Mouse (Mus musculus) skeletal muscle tissue, adult 2 months (tissue): ENCODE results near the gene Pkn1.

ENCODE experiments used
- DNase-seq: peaks from one replicate; pipeline ENCODE4 v3.0.0-alpha.2; 2012; ENCODE audit warnings: low read depth, low spot score

Pkn1 gene

GRCm38 (mm10) chr8:83693609-83694236, 5.3 kb downstream of the Pkn1 start:
- no peak for DNase-seq

GRCm38 (mm10) chr8:83689264-83689663, 9.7 kb downstream of the Pkn1 start:
- DNase-seq, result no peak

- no peak for DNase-seq
Observed at GRCm38 (mm10) chr8:83684517-83684916, 14.5 kb downstream of the Pkn1 start.

- DNase-seq, result no peak
Observed at GRCm38 (mm10) chr8:83681099-83681498, 17.9 kb downstream of the Pkn1 start.

GRCm38 (mm10) chr8:83680603-83681002, 18.4 kb downstream of the Pkn1 start:
- no peak for DNase-seq

GRCm38 (mm10) chr8:83679866-83680265, 19.1 kb downstream of the Pkn1 start:
- no peak for DNase-seq

GRCm38 (mm10) chr8:83674497-83674896, 24.5 kb downstream of the Pkn1 start:
- no peak for DNase-seq

- DNase-seq, result no peak
Observed at GRCm38 (mm10) chr8:83672936-83673335, 26.0 kb downstream of the Pkn1 start.

GRCm38 (mm10) chr8:83669013-83669412, 30.0 kb downstream of the Pkn1 start:
- DNase-seq, result no peak

- DNase-seq, result no peak
Observed at GRCm38 (mm10) chr8:83668010-83668916, 30.7 kb downstream of the Pkn1 start.

- DNase-seq, result no peak
Observed at GRCm38 (mm10) chr8:83667526-83667925, 31.5 kb downstream of the Pkn1 start.

GRCm38 (mm10) chr8:83666866-83667234, 32.1 kb downstream of the Pkn1 start:
- no peak for DNase-seq

GRCm38 (mm10) chr8:83665969-83666865, 32.8 kb downstream of the Pkn1 start, which contains the start of gene Ptger1:
Gene Ptger1, plus strand, starts transcription at chr8:83666678.
- DNase-seq, result no peak

GRCm38 (mm10) chr8:83664931-83665625, 33.9 kb downstream of the Pkn1 start:
- no peak for DNase-seq

- DNase-seq, result no peak
Observed at GRCm38 (mm10) chr8:83664096-83664495, 34.9 kb downstream of the Pkn1 start.

GRCm38 (mm10) chr8:83662421-83662826, 36.6 kb downstream of the Pkn1 start:
- DNase-seq, result peak; percentile 85

GRCm38 (mm10) chr8:83660995-83661680, 37.8 kb downstream of the Pkn1 start:
- no peak for DNase-seq

GRCm38 (mm10) chr8:83660545-83660944, 38.4 kb downstream of the Pkn1 start:
- DNase-seq, result no peak

- DNase-seq, result no peak
Observed at GRCm38 (mm10) chr8:83656484-83657246, 42.3 kb downstream of the Pkn1 start.

- no peak for DNase-seq
Observed at GRCm38 (mm10) chr8:83656043-83656442, 42.9 kb downstream of the Pkn1 start.
